Mouse (Mus musculus) megakaryocyte progenitor cell, adult 5-6 weeks (primary cell): ENCODE measurements around the gene Slc33a1. TPM values are rescaled to one million over a fixed set of nuclear protein-coding genes. Genes with fewer than 3 reads are reported as not detected.

Experiments used
- ATAC-seq: replicated peaks from 2 replicates; pipeline ENCODE4 v1.8.0; 2016; ENCODE audit warnings: mild to moderate bottlenecking, moderate TSS enrichment, inconsistent platforms; ENCODE audit not compliant: poor library complexity
- total RNA-seq, 2 experiments: library from RNA; stranded (forward) in 1 of 2; stranded (reverse) in 1 of 2; fragments of 157-497, 149-512 nt in 1 of 2; fragments of 200-1000 nt in 1 of 2; gene quantifications; 2 replicates each; pipeline versions ENCODE4 v1.2.3 to v1.2.4; 2015 to 2017

The Slc33a1 gene
- total RNA-seq, 2 experiments from 2014 or later, result 23.2 to 30.1 TPM

DNA sequence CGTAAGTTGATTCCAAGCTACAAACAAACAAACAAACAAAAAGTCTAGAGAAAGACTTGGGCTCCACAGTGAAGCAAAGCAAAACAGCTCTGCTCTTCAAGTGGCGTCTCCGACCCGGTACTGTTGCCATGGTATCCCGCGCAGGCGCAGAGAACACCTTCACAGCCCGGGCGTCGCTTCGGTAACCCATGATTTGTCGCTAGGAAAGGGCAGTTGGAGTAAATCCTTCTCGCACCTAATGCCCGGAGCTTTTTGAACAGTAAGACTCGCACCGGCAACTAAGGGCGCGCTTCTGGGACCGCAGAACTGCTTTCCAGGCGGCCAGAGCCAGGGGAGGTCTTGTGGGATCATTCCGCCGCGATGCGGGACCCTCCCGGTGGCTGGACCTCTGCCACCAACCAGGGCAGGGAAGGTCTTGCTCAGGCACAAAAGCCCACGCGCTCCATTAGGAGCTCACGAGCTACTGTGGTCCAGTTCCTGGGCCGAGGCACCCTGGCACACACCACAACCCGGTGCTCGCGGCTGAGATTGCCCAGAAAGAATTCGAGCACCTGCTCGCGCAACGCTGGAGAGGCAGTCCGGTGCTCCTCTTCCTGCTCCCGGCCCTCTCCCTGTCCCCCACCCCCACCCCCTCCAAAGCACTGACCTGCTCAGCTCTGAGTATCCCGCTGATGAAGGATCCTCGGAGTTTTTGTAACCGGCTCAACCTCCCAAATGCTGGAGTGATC, 65.8 kb downstream of the Slc33a1 start:
- peak; percentile 67 for ATAC-seq

DNA sequence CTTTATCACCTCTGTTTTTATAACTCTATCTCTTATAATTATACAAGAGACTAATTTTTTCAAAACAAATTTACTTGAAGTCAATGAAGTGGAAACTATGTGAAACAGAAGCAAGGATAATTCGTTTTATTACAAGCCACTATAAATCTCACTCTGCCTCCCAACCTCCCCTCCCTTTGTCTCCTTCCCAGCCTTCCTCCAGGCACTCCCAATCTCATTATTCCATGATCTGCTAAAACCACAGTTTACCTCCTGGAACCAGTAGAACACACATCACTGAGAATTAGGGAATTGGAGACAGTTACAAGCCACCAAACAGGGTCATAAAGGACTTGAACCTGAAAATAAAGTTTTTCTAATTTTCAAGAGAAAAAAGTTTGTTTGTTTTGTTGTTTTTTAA, 67.4 kb downstream of the Slc33a1 start:
- no peak for ATAC-seq

DNA sequence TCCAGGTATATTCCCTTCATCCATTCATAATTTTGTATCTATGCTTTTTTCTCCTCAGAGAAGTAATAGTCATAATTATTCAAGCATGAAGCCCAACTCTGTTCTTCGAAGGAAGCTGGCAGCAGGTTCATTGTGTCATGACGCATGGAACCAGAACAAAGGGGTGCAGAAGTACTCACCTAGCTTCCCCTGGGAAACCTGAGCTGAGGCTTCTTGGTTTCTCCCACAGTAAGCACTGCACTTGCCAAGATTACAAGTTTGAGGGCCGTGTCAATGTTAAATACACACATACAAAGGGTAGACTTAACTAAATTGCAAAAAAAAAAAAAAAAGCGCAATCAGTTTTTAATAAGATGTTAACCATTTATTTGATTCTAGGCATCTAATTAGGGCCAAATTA, 68.3 kb downstream of the Slc33a1 start:
- no peak for ATAC-seq

DNA sequence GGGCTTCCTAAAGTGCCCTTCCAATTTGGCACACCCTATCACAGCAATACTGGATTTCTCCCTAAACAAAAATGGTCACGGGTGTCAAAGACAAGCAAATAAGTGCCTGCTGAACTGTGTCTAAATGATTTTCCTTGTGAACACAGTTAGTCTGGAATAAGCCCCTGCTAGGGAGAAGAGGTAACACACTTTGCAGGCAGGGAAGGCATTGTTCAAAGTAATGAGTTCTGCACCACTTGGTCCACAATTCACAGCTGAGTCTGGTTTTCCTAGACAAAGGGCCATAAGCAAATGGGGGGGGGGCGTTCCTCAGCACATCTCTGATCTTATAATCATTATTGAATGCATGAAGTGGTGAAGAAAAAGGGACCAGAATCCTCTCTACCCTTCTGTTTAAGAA, 68.8 kb downstream of the Slc33a1 start:
- no peak for ATAC-seq

DNA sequence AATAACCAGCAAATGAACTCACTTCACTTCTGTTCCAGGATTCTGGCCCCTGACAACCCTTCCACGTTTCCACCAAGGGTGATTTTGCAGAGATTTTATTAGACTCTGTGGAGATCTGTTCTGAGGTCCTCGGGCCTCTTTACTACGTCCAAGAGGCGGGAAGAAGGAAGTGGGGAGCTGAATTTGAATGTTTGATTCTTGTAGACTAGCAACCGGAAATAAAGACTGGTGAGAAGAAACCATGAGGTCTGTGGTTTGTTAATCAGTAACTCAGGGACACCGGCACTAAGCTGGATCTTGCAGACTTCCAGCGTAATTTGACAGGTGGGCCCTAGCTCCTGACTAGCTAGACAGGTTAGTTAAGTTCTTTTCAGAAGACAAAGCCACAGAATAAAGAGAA, 70.9 kb downstream of the Slc33a1 start:
- peak; percentile 74 for ATAC-seq

DNA sequence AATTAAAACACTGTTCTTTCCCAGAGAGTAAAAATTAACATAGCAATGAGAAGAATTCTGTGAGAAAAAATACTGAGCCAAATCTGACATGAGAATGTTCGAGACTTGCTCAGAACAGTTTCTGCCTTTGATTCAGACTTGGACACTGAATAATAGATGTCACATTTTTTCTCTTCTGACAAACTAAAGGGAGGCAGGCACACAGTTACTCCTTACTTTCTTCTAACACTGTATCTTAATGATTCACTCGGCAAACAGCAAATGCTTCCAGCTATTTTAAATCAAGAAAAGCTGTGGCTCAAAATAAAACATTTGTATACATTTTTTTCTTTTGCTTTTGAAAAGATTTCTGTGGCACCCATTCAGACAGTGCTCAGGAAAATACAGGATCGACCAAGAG, 72.4 kb downstream of the Slc33a1 start:
- no peak for ATAC-seq

Other genes starting within 250 kb of the Slc33a1 start
- gene Plch1, start 65.3 kb downstream of the Slc33a1 start, total RNA-seq (2015), result 0.44 TPM in 1 of 2 replicates, not detected in the other
- gene Plch1, start 65.3 kb downstream of the Slc33a1 start, total RNA-seq (2017), result 0.34 TPM in 1 of 2 replicates, not detected in the other
- gene E130311K13Rik, start 35.3 kb downstream of the Slc33a1 start, total RNA-seq (2015), result 3.3 and 3.4 TPM in 2 replicates
- 5.9 and 6.7 TPM in 2 replicates for gene E130311K13Rik, start 35.3 kb downstream of the Slc33a1 start, total RNA-seq (2017)
- gene Gmps, start 11.3 kb upstream of the Slc33a1 start, total RNA-seq (2015), result 53.2 and 54.4 TPM in 2 replicates
- 49.4 and 55.3 TPM in 2 replicates for gene Gmps, start 11.3 kb upstream of the Slc33a1 start, total RNA-seq (2017)
- 0.02 TPM in 1 of 2 replicates, not detected in the other for gene Vmn2r1, start 116.8 kb upstream of the Slc33a1 start, total RNA-seq (2015)
- gene Vmn2r1, start 116.8 kb upstream of the Slc33a1 start, total RNA-seq (2017), result not detected in 2 replicates
- not detected in 2 replicates for gene Vmn2r2, start 177.2 kb upstream of the Slc33a1 start, total RNA-seq (2015)
- gene Vmn2r2, start 177.2 kb upstream of the Slc33a1 start, total RNA-seq (2017), result not detected in 2 replicates